Mouse (Mus musculus): ENCODE results near the gene Tcap.

Tcap gene

DNA sequence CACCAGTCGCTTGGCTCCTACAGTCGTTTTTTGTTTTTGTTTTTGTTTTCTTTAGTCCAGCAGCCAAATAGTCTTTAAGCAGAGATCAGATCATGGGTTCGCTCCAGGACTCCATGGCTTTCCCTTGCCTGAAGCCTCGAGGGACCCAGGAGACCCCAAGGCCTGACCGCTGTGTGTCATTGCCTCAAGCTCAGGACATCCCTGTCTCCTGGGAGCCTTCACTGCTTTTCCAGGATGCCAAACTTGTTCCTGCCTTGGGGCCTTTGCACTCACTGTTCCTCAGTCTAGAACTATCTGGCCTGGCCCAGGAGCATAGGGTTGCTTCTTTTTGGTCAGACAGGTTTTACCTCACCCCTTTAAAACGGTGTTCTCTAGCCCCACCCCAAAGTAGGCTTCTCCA is 23.0 kb downstream of the Tcap start:
- ChIA-PET CTCF (interaction anchor here in 1 of 4 experiments (1.3 kb wide), 1 partner anchor 64 kb away, joined by 3 read pairs; no protein-coding TSS in a partner anchor), POLR2A (no interaction called here)

DNA sequence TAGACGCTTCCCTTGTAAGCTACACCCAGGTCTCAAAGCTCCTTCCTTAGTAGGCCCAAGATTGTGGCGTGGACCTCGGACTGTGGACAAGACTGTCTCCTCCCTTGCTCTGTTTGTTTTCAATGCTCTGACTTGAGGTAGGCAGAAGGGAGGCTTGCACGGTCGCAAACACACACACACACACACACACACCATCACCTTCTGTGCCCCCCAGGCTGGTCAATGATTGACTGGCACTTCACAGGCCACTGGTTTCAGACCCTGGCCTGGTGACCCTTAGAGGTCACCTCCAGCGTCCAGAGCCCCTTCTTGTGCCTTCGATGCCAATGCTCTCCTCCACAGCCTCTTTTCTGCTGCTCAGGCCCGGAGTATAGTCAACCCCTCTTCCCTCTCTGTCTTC is 25.3 kb downstream of the Tcap start:
- ChIA-PET POLR2A (interaction anchor here in 3 of 4 experiments (0.6 to 1.3 kb wide), 8 partner anchors 9 to 178 kb away, joined by 3 to 10 read pairs (median 4); partner anchors contain the start of genes Pgap3 (in 2 of the 3), Grb7 (in 1 of the 3), Mien1 (in 1 of the 3) and Ormdl3 (in 1 of the 3)), CTCF (interaction anchor here in 3 of 4 experiments (0.5 to 0.9 kb wide), 6 partner anchors 13 to 333 kb away, joined by 3 to 13 read pairs (median 4); no protein-coding TSS in a partner anchor)

DNA sequence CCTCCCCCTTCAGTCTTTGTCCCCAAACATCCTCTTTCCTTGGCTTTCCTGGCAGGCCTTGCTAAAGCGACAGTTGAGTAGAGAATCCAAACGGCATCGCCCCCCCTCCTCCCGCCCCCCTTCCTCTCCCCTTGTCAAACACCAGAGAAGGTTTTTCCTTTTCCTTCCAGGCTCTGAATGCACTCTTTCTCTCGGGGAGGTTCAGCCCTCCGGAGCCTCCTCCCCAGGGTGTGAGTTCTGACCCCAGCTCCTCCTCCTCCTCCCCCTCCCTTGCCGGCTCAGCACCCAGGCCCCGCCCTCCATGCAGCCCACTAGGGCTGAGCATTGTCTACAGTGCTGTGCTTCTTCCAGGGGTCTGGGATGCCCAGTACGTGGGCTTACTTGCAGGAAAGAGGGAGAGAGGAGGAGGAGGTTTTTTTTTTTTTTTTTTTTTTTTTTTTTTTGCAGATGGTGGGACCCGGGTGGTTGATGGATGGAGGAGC is 25.8 kb downstream of the Tcap start:
- ChIA-PET POLR2A (interaction anchor here in 3 of 4 experiments (0.6 to 1.3 kb wide), 7 partner anchors 9 to 178 kb away, joined by 4 to 10 read pairs (median 4); partner anchors contain the start of genes Pgap3 (in 2 of the 3), Grb7 (in 1 of the 3), Mien1 (in 1 of the 3) and Ormdl3 (in 1 of the 3)), CTCF (interaction anchor here in 2 of 4 experiments (0.5 to 0.9 kb wide), 6 partner anchors 20 to 334 kb away, joined by 3 to 13 read pairs (median 4); no protein-coding TSS in a partner anchor)

DNA sequence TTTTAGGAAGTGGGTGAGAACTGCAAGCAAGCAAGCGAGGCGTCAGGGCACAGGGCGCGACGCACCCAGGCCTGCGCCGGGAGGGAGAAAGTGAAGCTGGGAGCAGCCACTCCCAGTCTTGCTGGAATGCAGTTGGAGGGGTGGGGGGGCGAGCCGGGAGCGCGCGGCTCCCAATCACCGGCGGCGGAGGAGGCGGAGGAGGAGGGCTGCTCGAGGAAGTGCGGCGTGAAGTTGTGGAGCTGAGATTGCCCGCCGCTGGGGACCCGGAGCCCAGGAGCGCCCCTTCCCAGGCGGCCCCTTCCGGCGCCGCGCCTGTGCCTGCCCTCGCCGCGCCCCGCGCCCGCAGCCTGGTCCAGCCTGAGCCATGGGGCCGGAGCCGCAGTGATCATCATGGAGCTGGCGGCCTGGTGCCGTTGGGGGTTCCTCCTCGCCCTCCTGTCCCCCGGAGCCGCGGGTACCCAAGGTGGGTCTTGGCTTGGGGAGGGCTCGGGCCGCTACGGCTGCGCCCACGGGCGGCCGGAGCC is 28.7 kb downstream of the Tcap start, which contains the start of gene Erbb2:
Gene Erbb2, plus strand, starts transcription at position 198 of the 524 bp plus-strand sequence.
- POLR2A ChIA-PET, result interaction anchor here (0.5 to 2.2 kb wide), 32 partner anchors 8 to 978 kb away, joined by 3 to 19 read pairs (median 3); partner anchors contain the start of genes Mien1 (in 3 of the 4), Pgap3 (in 3 of the 4), Ppp1r1b (in 3 of the 4) and Ormdl3 (in 2 of the 4)
- CTCF ChIA-PET, result interaction anchor here (0.5 to 1.9 kb wide), 26 partner anchors 9 to 801 kb away, joined by 3 to 13 read pairs (median 4); partner anchors contain the start of genes Mien1 (in 2 of the 4), Pgap3 (in 2 of the 4), Ikzf3 (in 1 of the 4) and Stard3 (in 1 of the 4)

DNA sequence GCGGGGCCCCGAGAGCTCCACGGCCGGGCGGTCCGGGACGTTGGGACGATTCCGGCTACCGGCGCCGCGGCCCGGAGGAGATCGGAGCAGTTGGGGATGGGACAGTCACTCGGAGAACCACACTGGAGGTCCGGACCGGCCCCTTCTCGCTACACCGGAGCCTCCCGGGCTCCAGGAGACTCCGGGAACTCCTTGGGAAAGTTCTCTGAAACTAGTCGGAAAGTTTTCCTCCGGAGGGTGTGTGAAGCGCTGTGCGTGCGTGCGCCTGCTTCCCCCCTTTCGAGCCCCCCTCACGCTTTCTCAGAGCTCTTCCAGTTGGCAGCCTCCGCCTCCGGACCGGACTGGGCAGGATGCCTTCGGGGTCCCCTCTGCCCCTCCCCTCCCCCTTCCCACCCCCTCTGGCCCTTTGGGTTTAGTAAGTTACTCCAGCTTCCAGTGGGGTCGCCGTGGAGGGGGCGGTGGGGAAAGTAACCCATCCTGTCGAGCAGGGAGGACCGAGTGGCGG is 29.2 kb downstream of the Tcap start:
- ChIA-PET CTCF (interaction anchor here (0.5 to 1.9 kb wide), 24 partner anchors 8 to 198 kb away, joined by 3 to 13 read pairs (median 3); partner anchors contain the start of genes Mien1 (in 2 of the 4), Pgap3 (in 2 of the 4) and Stard3 (in 1 of the 4)), POLR2A (interaction anchor here (0.5 to 2.2 kb wide), 32 partner anchors 8 to 978 kb away, joined by 3 to 19 read pairs (median 3); partner anchors contain the start of genes Mien1 (in 3 of the 4), Pgap3 (in 3 of the 4), Ppp1r1b (in 3 of the 4) and Ormdl3 (in 2 of the 4))

DNA sequence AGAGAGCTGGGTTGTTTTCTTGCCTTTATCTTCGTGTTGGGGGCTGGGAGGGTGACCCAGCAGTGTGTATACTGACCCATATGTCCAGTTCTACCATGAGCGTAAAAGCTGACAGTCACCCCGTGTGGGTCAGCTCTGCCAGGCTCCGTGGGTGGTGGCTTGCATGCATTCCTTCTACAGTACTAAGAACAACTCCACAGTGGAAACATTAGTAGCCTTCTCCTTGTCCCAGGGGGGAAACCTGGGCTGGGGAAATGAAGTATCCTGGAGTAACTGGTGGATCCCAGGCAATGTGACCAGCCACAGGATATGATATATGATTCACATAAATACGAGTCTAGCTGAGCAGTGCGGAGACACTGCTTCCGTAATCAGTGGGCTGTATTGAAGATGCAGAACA is 30.1 kb downstream of the Tcap start:
- CTCF ChIA-PET, result interaction anchor here in 3 of 4 experiments (0.6 to 1.9 kb wide), 4 partner anchors 25 to 184 kb away, joined by 3 to 5 read pairs (median 4); partner anchors contain the start of gene Mien1 (in 1 of the 3)

DNA sequence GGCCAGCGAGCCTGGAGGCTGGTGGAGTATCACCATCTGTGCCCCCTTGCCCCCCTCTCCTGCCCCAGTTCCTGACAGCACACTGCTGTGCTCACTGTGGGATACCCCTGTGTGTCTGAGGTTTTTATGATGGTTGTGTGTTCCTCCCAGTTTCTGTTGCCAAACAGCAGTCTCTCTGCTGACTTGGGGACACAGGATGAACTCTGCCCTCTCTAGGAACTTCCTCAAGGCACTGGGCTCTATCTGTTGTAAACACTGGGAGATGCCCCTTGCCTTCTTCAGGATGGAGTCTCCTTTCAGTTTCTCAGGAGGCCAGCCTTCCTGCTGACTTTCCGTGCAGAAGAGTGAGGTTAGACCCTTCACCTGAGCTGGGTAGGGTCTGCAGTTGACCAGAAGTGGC is 30.6 kb downstream of the Tcap start:
- ChIA-PET POLR2A (no interaction called here), CTCF (interaction anchor here in 1 of 4 experiments (0.7 kb wide), 1 partner anchor 77 kb away, joined by 3 read pairs; no protein-coding TSS in a partner anchor)

More for the DNA sequence above, 30.1 kb downstream of the Tcap start:
- POLR2A ChIA-PET, result interaction anchor here in 2 of 4 experiments (0.6 to 0.8 kb wide), 2 partner anchors 22 to 1906 kb away, joined by 3 to 7 read pairs; no protein-coding TSS in a partner anchor

DNA sequence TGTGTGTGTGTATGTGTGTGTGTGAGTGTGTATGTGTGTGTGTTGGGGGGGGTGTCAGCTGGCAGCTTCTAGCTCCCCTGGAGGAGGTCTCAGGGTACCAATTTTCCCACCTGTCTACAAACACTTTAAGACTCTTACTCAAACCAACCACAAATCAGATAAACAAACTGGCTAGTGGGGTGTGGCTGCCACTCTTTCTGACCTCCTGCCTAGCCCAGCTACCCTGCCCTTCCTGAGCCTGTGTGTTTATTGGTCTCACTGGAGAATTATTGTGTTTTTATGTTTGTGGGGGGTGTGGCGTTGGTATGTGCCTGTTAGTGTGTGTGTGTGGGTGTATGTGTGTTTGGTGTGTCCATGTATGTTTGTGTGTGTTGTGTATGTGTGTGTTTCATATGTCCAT is 33.5 kb downstream of the Tcap start:
- CTCF ChIA-PET, result interaction anchor here in 3 of 4 experiments (0.7 to 1.9 kb wide), 4 partner anchors 21 to 45 kb away, joined by 3 to 6 read pairs (median 3); partner anchors contain the start of gene Mien1 (in 2 of the 3)
- POLR2A ChIA-PET, result interaction anchor here in 1 of 4 experiments (1.1 kb wide), 1 partner anchor 82 kb away, joined by 3 read pairs; no protein-coding TSS in a partner anchor

DNA sequence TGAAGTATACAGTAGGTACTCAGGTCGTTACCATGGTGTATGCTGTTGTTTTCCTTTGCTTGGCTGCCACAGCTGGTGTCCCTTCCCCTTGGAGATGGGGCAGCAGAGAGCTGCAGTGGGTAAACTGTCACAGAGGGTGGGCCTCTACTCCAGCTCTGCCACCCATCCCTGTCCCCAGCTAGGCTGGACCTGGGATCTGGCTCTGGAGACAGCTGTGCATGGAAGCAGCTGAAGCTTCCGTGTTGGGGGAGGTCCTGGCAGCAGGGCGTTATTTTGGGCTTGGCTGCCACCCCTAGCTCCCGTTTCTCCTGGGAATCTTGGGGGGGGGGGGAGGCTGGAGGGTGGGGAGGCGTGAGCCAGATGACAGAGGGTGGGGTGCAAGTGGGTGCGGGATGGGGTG is 34.7 kb downstream of the Tcap start:
- ChIA-PET CTCF (interaction anchor here in 3 of 4 experiments (0.6 to 1.0 kb wide), 3 partner anchors 76 to 276 kb away, joined by 3 to 13 read pairs (median 4); no protein-coding TSS in a partner anchor), POLR2A (interaction anchor here in 2 of 4 experiments (0.7 to 1.9 kb wide), 3 partner anchors 14 to 229 kb away, joined by 3 to 5 read pairs (median 5); partner anchors contain the start of gene Mien1 (in 1 of the 2))

DNA sequence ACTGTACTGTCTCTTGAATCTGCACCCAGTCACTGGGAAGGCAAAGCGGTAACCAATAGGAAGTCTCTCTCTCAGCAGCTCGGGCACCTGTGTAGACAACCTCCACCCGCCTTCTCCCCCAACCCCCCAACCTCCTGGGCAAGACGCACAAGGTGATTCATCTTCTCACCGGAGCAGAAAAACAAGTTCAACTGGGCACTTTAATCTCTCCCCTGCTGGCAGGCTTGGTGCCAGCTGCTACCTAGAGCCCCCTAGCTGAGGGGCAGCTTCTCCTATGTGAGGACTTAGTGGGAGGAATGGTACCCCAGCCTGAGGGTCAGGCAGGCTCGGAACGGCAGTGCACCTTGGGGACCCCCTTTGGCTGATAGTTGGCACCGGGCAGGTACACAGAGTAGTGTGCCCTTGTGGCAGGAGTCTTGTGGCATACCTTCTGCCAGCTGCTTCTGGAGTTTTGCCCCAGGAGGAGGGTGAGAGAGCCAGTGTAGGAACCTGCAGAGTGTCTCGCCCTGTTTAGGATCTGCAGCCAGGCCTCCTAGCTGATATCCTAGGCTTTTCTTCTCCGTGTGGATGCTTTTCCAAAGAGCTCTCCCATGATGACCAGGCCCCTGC is 35.4 kb downstream of the Tcap start:
- POLR2A ChIA-PET, result interaction anchor here in 2 of 4 experiments (1.4 to 2.1 kb wide), 3 partner anchors 20 to 61 kb away, joined by 3 to 5 read pairs (median 5); partner anchors contain the start of genes Mien1 (in 1 of the 2) and Stard3 (in 1 of the 2)

DNA sequence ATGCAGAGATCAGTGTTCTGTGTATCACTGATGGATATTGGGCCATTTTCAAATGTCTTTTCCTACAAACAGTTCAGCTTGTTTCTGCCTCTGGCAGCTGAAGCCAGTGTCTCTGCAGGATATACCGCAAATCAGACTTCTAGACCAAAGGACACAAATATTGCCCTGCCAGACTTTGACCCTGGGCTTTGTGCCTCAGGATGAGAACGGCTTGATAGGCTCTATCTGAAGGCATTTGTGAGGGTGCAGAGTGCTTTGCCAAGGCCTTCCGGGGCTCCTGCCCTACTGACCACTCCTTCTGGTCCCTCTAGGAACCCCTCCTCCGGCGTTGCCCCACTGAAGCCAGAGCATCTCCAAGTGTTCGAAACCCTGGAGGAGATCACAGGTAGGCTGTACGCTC is 43.0 kb downstream of the Tcap start:
- ChIA-PET POLR2A (interaction anchor here in 1 of 4 experiments (1.3 kb wide), 1 partner anchor 11 kb away, joined by 5 read pairs; no protein-coding TSS in a partner anchor), CTCF (interaction anchor here in 1 of 4 experiments (1.1 kb wide), 1 partner anchor 12 kb away, joined by 3 read pairs; no protein-coding TSS in a partner anchor)

More for the DNA sequence above, 35.4 kb downstream of the Tcap start:
- CTCF ChIA-PET, result interaction anchor here in 1 of 4 experiments (1.0 kb wide), 1 partner anchor 77 kb away, joined by 3 read pairs; no protein-coding TSS in a partner anchor

DNA sequence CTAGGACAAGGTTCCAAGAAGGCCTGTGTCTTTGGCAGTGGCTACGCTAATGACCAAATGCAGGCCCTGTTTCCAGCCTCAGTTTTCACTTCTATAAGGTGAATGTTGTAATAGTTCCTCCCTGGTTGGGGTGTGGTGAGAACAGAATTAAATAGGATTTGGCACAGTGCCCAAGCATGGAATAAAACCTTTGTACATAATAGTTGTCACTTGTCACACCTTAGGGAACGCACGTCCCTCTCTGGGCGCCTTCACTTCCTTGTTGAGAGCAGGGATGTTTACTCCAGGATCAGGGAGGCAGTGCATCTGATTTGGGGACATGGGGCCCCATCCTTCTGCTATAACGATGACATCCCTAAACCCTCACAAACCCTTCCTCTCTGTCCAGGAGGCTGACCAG is 44.8 kb downstream of the Tcap start:
- CTCF ChIA-PET, result interaction anchor here in 1 of 4 experiments (0.6 to 1.2 kb wide), 2 partner anchors 10 to 23 kb away, joined by 3 read pairs; partner anchors contain the start of gene Mien1
- POLR2A ChIA-PET, result interaction anchor here in 1 of 4 experiments (0.7 kb wide), 1 partner anchor 29 kb away, joined by 3 read pairs; no protein-coding TSS in a partner anchor

DNA sequence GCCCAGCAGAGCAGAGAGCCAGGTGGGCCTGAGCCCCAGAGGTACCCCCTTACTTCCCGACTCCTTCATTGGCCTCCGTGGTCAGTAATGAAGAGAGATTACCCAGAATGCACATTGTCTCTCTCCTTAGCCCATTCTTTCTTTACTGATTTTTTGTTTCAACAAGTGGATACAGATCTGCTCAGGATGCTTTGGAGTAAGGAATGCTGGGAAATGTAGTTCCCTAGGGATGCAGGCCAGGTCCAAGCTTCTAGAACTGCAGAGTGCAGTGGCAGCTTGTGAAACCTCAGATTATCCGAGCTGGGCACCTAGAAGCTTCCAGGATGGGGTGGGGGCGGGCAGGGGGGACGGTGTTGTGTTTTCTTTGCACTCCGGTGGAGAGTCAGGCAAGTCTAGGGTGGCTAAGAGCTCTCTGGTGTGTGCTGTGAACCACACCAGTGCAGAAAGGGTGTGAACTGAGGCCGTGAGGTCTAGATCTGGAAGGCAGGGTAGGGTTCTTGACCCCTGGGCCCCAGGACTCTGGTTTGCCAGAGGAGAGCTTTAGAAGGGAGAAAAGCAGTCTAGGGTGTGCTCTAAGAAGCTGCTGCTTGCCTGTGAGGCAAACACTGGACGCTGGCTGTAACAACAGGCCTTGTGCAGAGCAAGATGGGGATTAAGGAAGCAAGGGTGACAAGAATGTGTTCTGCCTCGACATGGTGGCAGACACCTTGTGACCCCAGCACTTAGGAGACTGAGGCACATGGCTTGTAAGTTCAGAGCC is 48.3 kb downstream of the Tcap start:
- CTCF ChIA-PET, result interaction anchor here in 2 of 4 experiments (0.5 to 1.1 kb wide), 3 partner anchors 89 to 222 kb away, joined by 3 to 4 read pairs (median 3); no protein-coding TSS in a partner anchor
- POLR2A ChIA-PET, result interaction anchor here in 3 of 4 experiments (0.5 to 1.7 kb wide), 7 partner anchors 14 to 134 kb away, joined by 3 to 5 read pairs (median 4); partner anchors contain the start of genes Pgap3 (in 1 of the 3) and Stard3 (in 1 of the 3)
